Mouse (Mus musculus): ENCODE measurements around the gene Mrps33.

- no peak for TF ChIP-seq CTCF (IDR thresholded peaks at IDR 0.05; ENCODE audit: low read depth)
- TF ChIP-seq EP300 (IDR thresholded peaks at IDR 0.05; ENCODE audit: low read depth): no peak
These were observed 53.6 kb downstream of the Mrps33 start for GRCm38 (mm10) chr6:39757229-39757628.

Data from liver, embryonic 14.5 days (tissue).